Mouse (Mus musculus): ENCODE measurements at regions not wholly inside any gene's neighbourhood (a gene's known extent, or its start where the extent isn't known, plus 50 kb on each side); places are given as distances from the start of the nearest gene placed in this dataset.

GRCm38 (mm10) chr1:90467646-90468045 is 135.1 kb upstream of the Cops8 start:
- POLR2A ChIA-PET = no interaction called here

GRCm38 (mm10) chr1:90470996-90471395 is 131.8 kb upstream of the Cops8 start:
- ChIA-PET CTCF (interaction anchor here (0.7 to 1.8 kb wide), 8 partner anchors 79 to 122 kb away, joined by 3 to 9 read pairs (median 4); no protein-coding TSS in a partner anchor), POLR2A (interaction anchor here in 2 of 4 experiments (1.0 to 1.7 kb wide), 4 partner anchors 8 to 268 kb away, joined by 3 to 4 read pairs (median 4); no protein-coding TSS in a partner anchor)

More at GRCm38 (mm10) chr1:90467646-90468045, 135.1 kb upstream of the Cops8 start:
- CTCF ChIA-PET = no interaction called here

- CTCF ChIA-PET = interaction anchor here (0.5 to 1.8 kb wide), 12 partner anchors 11 to 1025 kb away, joined by 3 to 8 read pairs (median 4); no protein-coding TSS in a partner anchor
- POLR2A ChIA-PET = interaction anchor here in 1 of 4 experiments (0.8 to 1.7 kb wide), 4 partner anchors 17 to 37 kb away, joined by 3 to 10 read pairs (median 4); no protein-coding TSS in a partner anchor
Measured at GRCm38 (mm10) chr1:90471806-90472205, 131.0 kb upstream of the Cops8 start.

- ChIA-PET CTCF (no interaction called here), POLR2A (no interaction called here)
Measured at GRCm38 (mm10) chr1:90475060-90475813, 127.5 kb upstream of the Cops8 start.

GRCm38 (mm10) chr1:90476556-90477243 is 126.1 kb upstream of the Cops8 start:
- ChIA-PET CTCF (interaction anchor here in 2 of 4 experiments (0.6 to 1.9 kb wide), 2 partner anchors 112 to 553 kb away, joined by 4 read pairs; no protein-coding TSS in a partner anchor), POLR2A (interaction anchor here in 1 of 4 experiments (0.6 to 0.7 kb wide), 3 partner anchors 17 to 34 kb away, joined by 3 to 4 read pairs (median 3); no protein-coding TSS in a partner anchor)

GRCm38 (mm10) chr1:90478839-90479238 is 123.9 kb upstream of the Cops8 start:
- CTCF ChIA-PET = no interaction called here
- POLR2A ChIA-PET = interaction anchor here in 1 of 4 experiments (0.6 to 1.1 kb wide), 3 partner anchors 8 to 130 kb away, joined by 3 to 4 read pairs (median 3); no protein-coding TSS in a partner anchor

- ChIA-PET CTCF (interaction anchor here in 1 of 4 experiments (0.6 kb wide), 1 partner anchor 659 kb away, joined by 3 read pairs; no protein-coding TSS in a partner anchor), POLR2A (interaction anchor here in 1 of 4 experiments (1.3 kb wide), 1 partner anchor 21 kb away, joined by 3 read pairs; no protein-coding TSS in a partner anchor)
Measured at GRCm38 (mm10) chr1:90481247-90481646, 121.5 kb upstream of the Cops8 start.

- ChIA-PET POLR2A (interaction anchor here in 1 of 4 experiments (1.3 kb wide), 1 partner anchor 21 kb away, joined by 3 read pairs; no protein-coding TSS in a partner anchor), CTCF (interaction anchor here in 1 of 4 experiments (0.6 kb wide), 2 partner anchors 430 to 660 kb away, joined by 3 to 11 read pairs; no protein-coding TSS in a partner anchor)
Measured at GRCm38 (mm10) chr1:90481708-90482107, 121.1 kb upstream of the Cops8 start.

GRCm38 (mm10) chr1:90486349-90486839 is 116.4 kb upstream of the Cops8 start:
- ChIA-PET CTCF (no interaction called here), POLR2A (no interaction called here)

GRCm38 (mm10) chr1:90487886-90488285 is 114.9 kb upstream of the Cops8 start:
- ChIA-PET CTCF (interaction anchor here in 1 of 4 experiments (0.6 kb wide), 1 partner anchor 15 kb away, joined by 3 read pairs; no protein-coding TSS in a partner anchor), POLR2A (interaction anchor here in 3 of 4 experiments (0.7 to 3.4 kb wide), 6 partner anchors 10 to 103 kb away, joined by 3 to 10 read pairs (median 4); no protein-coding TSS in a partner anchor)

- ChIA-PET CTCF (no interaction called here), POLR2A (interaction anchor here in 2 of 4 experiments (0.8 to 3.4 kb wide), 6 partner anchors 9 to 127 kb away, joined by 3 to 10 read pairs (median 4); no protein-coding TSS in a partner anchor)
Measured at GRCm38 (mm10) chr1:90488991-90489390, 113.8 kb upstream of the Cops8 start.

- ChIA-PET CTCF (no interaction called here), POLR2A (interaction anchor here in 1 of 4 experiments (0.9 to 3.4 kb wide), 5 partner anchors 11 to 54 kb away, joined by 3 to 10 read pairs (median 4); no protein-coding TSS in a partner anchor)
Measured at GRCm38 (mm10) chr1:90490335-90490734, 112.4 kb upstream of the Cops8 start.

- ChIA-PET POLR2A (interaction anchor here in 2 of 4 experiments (0.7 to 1.9 kb wide), 14 partner anchors 10 to 908 kb away, joined by 3 to 7 read pairs (median 3); no protein-coding TSS in a partner anchor), CTCF (interaction anchor here in 3 of 4 experiments (0.7 to 1.0 kb wide), 4 partner anchors 15 to 95 kb away, joined by 3 to 4 read pairs (median 3); no protein-coding TSS in a partner anchor)
Measured at GRCm38 (mm10) chr1:90493481-90493880, 109.3 kb upstream of the Cops8 start.

GRCm38 (mm10) chr1:90495174-90495573 is 107.6 kb upstream of the Cops8 start:
- ChIA-PET POLR2A (interaction anchor here in 1 of 4 experiments (0.7 to 1.0 kb wide), 4 partner anchors 10 to 32 kb away, joined by 3 read pairs; no protein-coding TSS in a partner anchor), CTCF (no interaction called here)

- CTCF ChIA-PET = no interaction called here
- POLR2A ChIA-PET = interaction anchor here in 2 of 4 experiments (0.6 to 1.4 kb wide), 6 partner anchors 9 to 294 kb away, joined by 3 to 8 read pairs (median 4); partner anchors contain the start of gene Ackr3 (in 1 of the 2)
Measured at GRCm38 (mm10) chr1:90497568-90497967, 105.2 kb upstream of the Cops8 start.

GRCm38 (mm10) chr1:90501373-90501772 is 101.4 kb upstream of the Cops8 start:
- CTCF ChIA-PET = no interaction called here

GRCm38 (mm10) chr1:90502371-90502770 is 100.4 kb upstream of the Cops8 start:
- POLR2A ChIA-PET = interaction anchor here in 1 of 4 experiments (0.5 to 2.4 kb wide), 3 partner anchors 9 to 23 kb away, joined by 3 to 7 read pairs (median 6); no protein-coding TSS in a partner anchor
- CTCF ChIA-PET = no interaction called here

More at GRCm38 (mm10) chr1:90501373-90501772, 101.4 kb upstream of the Cops8 start:
- POLR2A ChIA-PET = interaction anchor here in 1 of 4 experiments (1.0 to 1.2 kb wide), 2 partner anchors 10 to 12 kb away, joined by 3 read pairs; no protein-coding TSS in a partner anchor
